Mouse (Mus musculus): ENCODE data around the gene Olfr527.

DNA sequence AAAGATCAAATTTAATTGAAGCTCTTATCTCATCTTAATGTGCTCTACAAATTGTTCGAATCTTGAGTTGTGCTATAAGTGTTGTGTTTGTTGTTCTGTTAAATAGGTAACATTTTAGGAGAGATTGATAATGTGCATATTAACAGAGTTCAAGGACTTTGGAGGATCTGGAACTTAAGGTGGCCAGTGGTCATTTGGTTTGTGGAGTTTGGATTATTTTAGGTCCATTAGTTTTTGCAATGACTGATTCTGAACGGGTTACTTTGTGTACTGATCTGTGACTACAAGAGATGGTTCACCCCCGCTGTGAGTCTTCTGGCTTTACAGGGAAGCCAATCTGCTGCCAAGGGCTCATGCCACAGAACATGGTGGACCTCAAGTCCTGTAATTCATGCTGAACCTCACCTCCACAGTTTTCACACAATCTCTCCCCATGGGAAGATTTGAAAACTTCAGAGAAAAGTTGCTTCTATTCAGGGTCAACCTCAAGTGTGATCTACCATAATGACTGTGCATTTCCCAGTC, 13.9 kb upstream of the Olfr527 start:
- TF ChIP-seq POLR2A (IDR thresholded peaks at IDR 0.05; ENCODE audit: borderline replicate concordance, low read depth, low read length) (no peak), CTCF (IDR thresholded peaks at IDR 0.05; ENCODE audit: low read depth, low read length) (no peak)
